Mouse (Mus musculus) liver, postnatal 0 days (tissue): ENCODE data around the gene Dpm1.

ENCODE experiments used
- CTCF ChIP-seq: sonication (generic); IDR thresholded peaks from 2 replicates; pipeline ENCODE4 v1.5.1; 2016; ENCODE audit warnings: antibody characterized with exemption, low read depth
- EP300 ChIP-seq: IDR thresholded peaks from 2 replicates; pipeline ENCODE4 v1.6.1; 2016; ENCODE audit warnings: antibody characterized with exemption, low read depth, mild to moderate bottlenecking

DNA sequence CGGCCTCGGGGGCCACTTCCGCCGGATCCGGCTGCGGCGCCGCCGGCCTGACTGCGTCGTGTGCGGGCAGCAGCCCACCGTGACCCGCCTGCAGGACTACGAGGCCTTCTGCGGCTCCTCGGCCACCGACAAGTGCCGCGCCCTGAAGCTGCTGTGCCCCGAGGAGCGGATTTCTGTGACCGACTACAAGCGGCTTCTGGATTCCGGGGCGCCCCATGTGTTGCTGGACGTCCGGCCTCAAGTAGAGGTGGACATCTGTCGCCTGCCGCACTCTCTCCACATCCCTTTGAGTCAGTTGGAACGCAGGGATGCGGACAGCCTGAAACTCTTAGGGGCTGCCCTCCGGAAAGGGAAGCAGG, 1.1 kb upstream of the Dpm1 start:
- TF ChIP-seq EP300 (no peak), CTCF (no peak)
